Mouse (Mus musculus): ENCODE measurements at regions not wholly inside any gene's neighbourhood (a gene's known extent, or its start where the extent isn't known, plus 50 kb on each side); places are given as distances from the start of the nearest gene placed in this dataset.

DNA sequence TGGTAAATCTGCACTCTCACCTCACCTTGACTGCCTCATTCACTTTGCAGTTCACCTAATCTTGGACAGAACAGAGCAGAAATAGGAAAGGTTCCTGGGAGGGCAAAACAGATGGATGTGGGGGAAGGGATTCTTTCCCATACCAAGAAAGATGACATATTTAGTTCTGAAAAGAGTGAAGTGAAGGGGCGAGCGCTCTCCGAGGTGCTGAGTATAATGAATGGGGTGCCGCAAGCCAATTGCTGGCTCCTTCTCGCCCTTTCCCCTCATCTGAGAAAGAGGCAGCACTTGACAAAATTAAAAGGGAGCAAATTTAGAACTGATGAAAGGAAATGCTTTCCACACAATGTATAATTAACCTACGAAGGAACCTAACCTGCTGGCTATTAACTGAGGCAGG, 261.7 kb downstream of the Sec16b start:
- TF ChIP-seq CTCF (IDR thresholded peaks at IDR 0.05) (no peak), EP300 (IDR thresholded peaks at IDR 0.05) (no peak)
